Mouse (Mus musculus): Measurements from ENCODE around the gene Bcl2a1b. TPM values are rescaled to one million over a fixed set of nuclear protein-coding genes. Genes with fewer than 3 reads are reported as not detected.

Bcl2a1b gene
- polyA plus RNA-seq (2015; fragmentation: Illumina TruSeq; extraction: RNeasy Lipid Tissue Mini Kit (QIAGEN cat#74804); ENCODE audit: low read depth, low replicate concordance), result 4.5 TPM

GRCm38 (mm10) chr9:89198969-89199416 lies at the start of gene Bcl2a1b, which contains the start of gene Gm29094:
Gene Bcl2a1b, plus strand, starts transcription at chr9:89199209.
Gene Gm29094, plus strand, starts transcription at chr9:89199379.

GRCm38 (mm10) chr9:89210353-89211064 lies 11.5 kb downstream of the Bcl2a1b start, which contains the start of gene Mthfs:
Gene Mthfs, plus strand, starts transcription at chr9:89210676.

Other genes starting within 250 kb of the Bcl2a1b start
- gene Bcl2a1a, start 242.3 kb upstream of the Bcl2a1b start, polyA plus RNA-seq (2015; fragmentation: Illumina TruSeq; extraction: RNeasy Lipid Tissue Mini Kit (QIAGEN cat#74804); ENCODE audit: low read depth, low replicate concordance), result 0.64 TPM
- gene Trim43b, start 106.4 kb upstream of the Bcl2a1b start, polyA plus RNA-seq (2015; fragmentation: Illumina TruSeq; extraction: RNeasy Lipid Tissue Mini Kit (QIAGEN cat#74804); ENCODE audit: low read depth, low replicate concordance), result not detected
- gene Gm29094, start 170 bp downstream of the Bcl2a1b start, polyA plus RNA-seq (2015; fragmentation: Illumina TruSeq; extraction: RNeasy Lipid Tissue Mini Kit (QIAGEN cat#74804); ENCODE audit: low read depth, low replicate concordance), result not detected
- gene Mthfs, start 11.5 kb downstream of the Bcl2a1b start, polyA plus RNA-seq (2015; fragmentation: Illumina TruSeq; extraction: RNeasy Lipid Tissue Mini Kit (QIAGEN cat#74804); ENCODE audit: low read depth, low replicate concordance), result 15.6 TPM